Mouse (Mus musculus): ENCODE measurements around the gene Smim14.

- TF ChIP-seq CTCF (IDR thresholded peaks at IDR 0.05; ENCODE audit: low read depth, low read length), result no peak
- no peak for TF ChIP-seq POLR2AphosphoS5 (IDR thresholded peaks at IDR 0.05; ENCODE audit: insufficient replicate concordance, low read depth, low read length)
- no peak for TF ChIP-seq GATA1 (IDR thresholded peaks at IDR 0.05; ENCODE audit: borderline replicate concordance, low read length)
- TF ChIP-seq TAL1 (conservative IDR thresholded peaks at IDR 0.05; ENCODE audit: low read depth, low read length), result no peak
These were observed 12.7 kb upstream of the Smim14 start for GRCm38 (mm10) chr5:65549677-65550076.
